Mouse (Mus musculus): ENCODE measurements around the gene Gm10600. TPM values are rescaled to one million over a fixed set of nuclear protein-coding genes. Genes with fewer than 3 reads are reported as not detected.
"Not testable (repeated sequence)": the region's sequence is repeated elsewhere in the genome, so short reads cannot be mapped to it uniquely, and the experiment has no call there.

Gm10600 gene
- not detected in 2 replicates for polyA plus RNA-seq (2015; fragmentation: Nextera tagmentation; extraction: Ambion mirVana)

DNA sequence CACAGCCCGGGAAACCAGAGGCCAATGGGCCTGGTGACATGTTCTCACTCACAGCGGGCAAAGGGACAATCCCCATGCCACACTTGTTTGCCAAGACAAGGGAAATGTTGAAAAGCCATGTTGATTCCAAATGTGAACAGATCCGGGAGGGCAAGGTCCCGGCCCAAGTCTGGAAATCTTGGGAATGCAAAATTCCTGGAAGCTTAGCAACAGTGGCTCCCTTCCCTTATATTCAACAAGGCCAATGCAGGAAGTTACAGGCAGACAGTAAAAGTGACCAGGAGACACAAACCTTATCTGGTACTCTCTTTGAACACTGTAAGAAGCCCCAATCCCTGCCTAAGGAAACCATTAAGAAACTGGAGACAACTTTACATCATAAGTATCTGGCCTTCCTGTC is at the start of gene Gm10600:
Gene Gm10600, plus strand, starts transcription at position 301 of the 400 bp plus-strand sequence.
- not testable (repeated sequence) for ATAC-seq (ENCODE audit: low FRiP score, low read depth); H3K27me3 ChIP-seq; H3K4me2 ChIP-seq; H3K36me3 ChIP-seq; H3K4me3 ChIP-seq; H3K9me3 ChIP-seq; H3K4me1 ChIP-seq (replicated peaks); H3K9ac ChIP-seq; H3K27ac ChIP-seq (replicated peaks)
- no CpG with 5 or more reads among the region's 4 CpGs for WGBS

DNA sequence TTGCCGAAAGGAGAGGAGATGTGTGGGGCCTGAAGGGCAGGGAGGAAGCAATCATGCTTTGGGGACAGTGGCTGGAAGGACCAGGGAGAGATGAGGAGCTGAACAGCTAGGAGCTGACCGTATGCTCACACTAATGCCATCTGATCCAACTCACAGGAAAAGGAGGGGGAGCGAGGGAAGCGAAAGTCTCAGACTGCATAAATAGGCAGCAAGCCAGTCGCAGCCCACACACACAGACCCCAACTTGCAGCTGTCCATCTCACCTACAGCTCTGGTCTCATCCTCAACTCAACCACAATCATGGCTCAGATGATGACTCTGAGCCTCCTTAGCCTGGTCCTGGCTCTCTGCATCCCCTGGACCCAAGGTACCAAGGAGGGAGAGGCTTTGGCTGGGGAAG is 15.0 kb downstream of the Gm10600 start, which contains the start of gene Ccl21b:
Gene Ccl21b, plus strand, starts transcription at position 301 of the 400 bp plus-strand sequence.
- not testable (repeated sequence) for ATAC-seq (ENCODE audit: low FRiP score, low read depth); H3K9me3 ChIP-seq; H3K9ac ChIP-seq; H3K4me2 ChIP-seq; H3K4me1 ChIP-seq (replicated peaks); H3K27ac ChIP-seq (replicated peaks); H3K27me3 ChIP-seq; H3K4me3 ChIP-seq; H3K36me3 ChIP-seq
- no CpG with 5 or more reads among the region's 5 CpGs for WGBS

Other genes with a start within 250 kb of the Gm10600 start
- gene Gm21093, start 205.9 kb upstream of the Gm10600 start, polyA plus RNA-seq (2015; fragmentation: Nextera tagmentation; extraction: Ambion mirVana), result 0.69 and 0.79 TPM in 2 replicates
- not detected in 2 replicates for gene Gm3893, start 149.4 kb upstream of the Gm10600 start, polyA plus RNA-seq (2015; fragmentation: Nextera tagmentation; extraction: Ambion mirVana)
- not detected in 2 replicates for gene Gm13304, start 125.8 kb upstream of the Gm10600 start, polyA plus RNA-seq (2015; fragmentation: Nextera tagmentation; extraction: Ambion mirVana)
- 3.4 and 3.6 TPM in 2 replicates for gene Gm13306, start 87.2 kb upstream of the Gm10600 start, polyA plus RNA-seq (2015; fragmentation: Nextera tagmentation; extraction: Ambion mirVana)
- gene Gm13305, start 72.0 kb upstream of the Gm10600 start, polyA plus RNA-seq (2015; fragmentation: Nextera tagmentation; extraction: Ambion mirVana), result not detected in 2 replicates
- not detected in 2 replicates for gene Ccl21b, start 15.1 kb downstream of the Gm10600 start, polyA plus RNA-seq (2015; fragmentation: Nextera tagmentation; extraction: Ambion mirVana)
- gene Gm21953, start 53.6 kb downstream of the Gm10600 start, polyA plus RNA-seq (2015; fragmentation: Nextera tagmentation; extraction: Ambion mirVana), result not detected in 2 replicates
- not detected in 2 replicates for gene Fam205a3, start 77.7 kb downstream of the Gm10600 start, polyA plus RNA-seq (2015; fragmentation: Nextera tagmentation; extraction: Ambion mirVana)
- gene Gm21586, start 198.7 kb downstream of the Gm10600 start, polyA plus RNA-seq (2015; fragmentation: Nextera tagmentation; extraction: Ambion mirVana), result not detected in 2 replicates
- gene Gm2163, start 226.1 kb downstream of the Gm10600 start, polyA plus RNA-seq (2015; fragmentation: Nextera tagmentation; extraction: Ambion mirVana), result 0.20 TPM in 1 of 2 replicates, not detected in the other

Measured in hindbrain, embryonic 15.5 days (tissue).